Mouse (Mus musculus) liver, embryonic 14.5 days (tissue): ENCODE measurements around the gene Slc22a14.

Source experiments
- CTCF ChIP-seq: IDR thresholded peaks from 2 replicates; pipeline ENCODE4 v1.5.1; 2016; ENCODE audit warnings: antibody characterized with exemption, low read depth, control low read depth
- EP300 ChIP-seq: IDR thresholded peaks from 2 replicates; pipeline ENCODE4 v1.6.1; 2016; ENCODE audit warnings: antibody characterized with exemption, low read depth

DNA sequence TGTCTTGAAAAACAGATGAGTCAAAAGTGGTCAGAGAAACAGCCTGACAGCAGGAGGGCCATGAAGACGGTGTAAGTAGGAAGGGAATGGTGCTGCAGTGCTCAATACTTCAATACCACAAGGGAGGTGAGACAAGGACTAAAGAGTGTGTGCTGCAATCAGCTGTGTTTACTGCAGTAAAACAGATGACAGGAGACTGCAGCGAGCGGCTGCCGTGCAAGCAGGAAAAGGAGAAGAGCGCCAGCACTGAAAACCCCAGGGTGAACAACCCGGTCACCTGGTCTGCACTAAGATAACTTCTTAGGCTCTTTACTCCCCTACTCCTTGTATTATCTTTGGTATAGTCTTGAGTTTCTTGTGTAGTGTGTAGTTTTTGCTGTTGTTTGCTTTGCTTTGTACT is 97.2 kb downstream of the Slc22a14 start:
- no peak for TF ChIP-seq CTCF
- no peak for TF ChIP-seq EP300
